Mouse (Mus musculus): ENCODE data around the gene March8. TPM values are rescaled to one million over a fixed set of nuclear protein-coding genes. Genes with fewer than 3 reads are reported as not detected.

The March8 gene
- polyA plus RNA-seq, 1 experiment from 2014 or later = 30.8 TPM

- no peak overlapping the region for H3K27ac ChIP-seq (ENCODE audit: low read depth)
- no peaks in the 10 kb centered on the region for H3K36me3 ChIP-seq (ENCODE audit: insufficient read depth)
- TF ChIP-seq CTCF (IDR thresholded peaks at IDR 0.05; ENCODE audit: low read depth) = no peak
- H3K4me1 ChIP-seq (ENCODE audit: insufficient read depth) = no peaks in the 10 kb centered on the region
- 81% methylated on average over 4 of the region's 4 CpGs for WGBS
- H3K4me3 ChIP-seq (ENCODE audit: low read depth, low read length) = no peak overlapping the region
- no peak overlapping the region for H3K9ac ChIP-seq
- DNase-seq = no peak
- peaks cover 25% of the 10 kb centered on the region for H3K27me3 ChIP-seq (ENCODE audit: insufficient read depth, low read length)
- ATAC-seq (ENCODE audit: insufficient read depth) = no peak
- H3K9me3 ChIP-seq (ENCODE audit: low read depth, low read length) = no peaks in the 10 kb centered on the region
- no peak overlapping the region for H3K4me2 ChIP-seq
These were observed 120.9 kb downstream of the March8 start for GRCm38 (mm10) chr6:116458728-116459127.

Other genes starting within 250 kb of the March8 start
- 14.3 and 15.1 TPM in 2 replicates for gene Tmcc1, start 144.5 kb upstream of the March8 start, polyA plus RNA-seq (2014; fragmentation: Nextera tagmentation; extraction: Ambion mirVana)
- 41.4 and 42.4 TPM in 2 replicates for gene Washc2, start 130.0 kb upstream of the March8 start, polyA plus RNA-seq (2014; fragmentation: Nextera tagmentation; extraction: Ambion mirVana)
- gene Zfand4, start 73.8 kb upstream of the March8 start, polyA plus RNA-seq (2014; fragmentation: Nextera tagmentation; extraction: Ambion mirVana) = 6.9 and 7.4 TPM in 2 replicates
- 0.87 and 0.96 TPM in 2 replicates for gene Alox5, start 123.2 kb downstream of the March8 start, polyA plus RNA-seq (2014; fragmentation: Nextera tagmentation; extraction: Ambion mirVana)
- not detected in 2 replicates for gene Olfr211, start 151.1 kb downstream of the March8 start, polyA plus RNA-seq (2014; fragmentation: Nextera tagmentation; extraction: Ambion mirVana)
- gene Olfr212, start 168.5 kb downstream of the March8 start, polyA plus RNA-seq (2014; fragmentation: Nextera tagmentation; extraction: Ambion mirVana) = not detected in 2 replicates
- gene Olfr213, start 200.4 kb downstream of the March8 start, polyA plus RNA-seq (2014; fragmentation: Nextera tagmentation; extraction: Ambion mirVana) = not detected in 2 replicates
- gene Gm5580, start 213.1 kb downstream of the March8 start, polyA plus RNA-seq (2014; fragmentation: Nextera tagmentation; extraction: Ambion mirVana) = 0.58 and 0.68 TPM in 2 replicates
- not detected in 2 replicates for gene Olfr214, start 216.2 kb downstream of the March8 start, polyA plus RNA-seq (2014; fragmentation: Nextera tagmentation; extraction: Ambion mirVana)
- gene Olfr215, start 246.2 kb downstream of the March8 start, polyA plus RNA-seq (2014; fragmentation: Nextera tagmentation; extraction: Ambion mirVana) = not detected in 2 replicates

All from lung, embryonic 14.5 days (tissue).